Mouse (Mus musculus) lung, embryonic 14.5 days (tissue): ENCODE measurements around the gene Tgfbrap1. TPM values are rescaled to one million over a fixed set of nuclear protein-coding genes. Genes with fewer than 3 reads are reported as not detected.

Source experiments
- ATAC-seq: fragments of 200-750 bp; cut with Nextera tagmentation; 2 replicates; pipeline ENCODE4 v1.8.0; 2017; ENCODE audit warnings: mild to moderate bottlenecking, moderate TSS enrichment, moderate library complexity; ENCODE audit not compliant: insufficient read depth
- DNase-seq: peaks from one replicate; pipeline ENCODE4 v3.0.0-alpha.2; 2015
- H3K27ac ChIP-seq: fragments of 300-500 bp; sonication (generic); 2 replicates; pipeline ENCODE4 v1.5.1; 2014; ENCODE audit warnings: low read depth, mild to moderate bottlenecking, moderate library complexity
- H3K27me3 ChIP-seq: fragments of 300-500 bp; sonication (generic); 2 replicates; pipeline ENCODE4 v1.6.1; 2014; ENCODE audit warnings: low read length, control low read depth; ENCODE audit not compliant: insufficient read depth
- H3K36me3 ChIP-seq: fragments of 300-500 bp; sonication (generic); 2 replicates; pipeline ENCODE4 v1.6.1; 2014; ENCODE audit warnings: control low read depth; ENCODE audit not compliant: insufficient read depth
- H3K4me1 ChIP-seq: fragments of 300-500 bp; sonication (generic); 2 replicates; pipeline ENCODE4 v1.6.1; 2014; ENCODE audit warnings: antibody characterized with exemption, control low read depth; ENCODE audit not compliant: insufficient read depth
- H3K4me2 ChIP-seq: fragments of 300-500 bp; sonication (generic); 2 replicates; pipeline ENCODE4 v1.6.1; 2014; ENCODE audit warnings: mild to moderate bottlenecking
- H3K4me3 ChIP-seq: fragments of 300-500 bp; sonication (generic); 2 replicates; pipeline ENCODE4 v1.5.1; 2014; ENCODE audit warnings: low read depth, low read length
- H3K9ac ChIP-seq: fragments of 300-500 bp; sonication (generic); 2 replicates; pipeline ENCODE4 v1.6.1; 2014
- H3K9me3 ChIP-seq: fragments of 300-500 bp; sonication (generic); 2 replicates; pipeline ENCODE4 v1.6.1; 2016; ENCODE audit warnings: low read depth, low read length, control low read depth
- CTCF ChIP-seq: IDR thresholded peaks from 2 replicates; pipeline ENCODE4 v1.5.1; 2016; ENCODE audit warnings: antibody characterized with exemption, low read depth
- WGBS: fragments of 180-500 bp; shearing (Covaris S2); extraction: QIAGEN DNeasy Blood & Tissue Kit; methylation state at CpG from one replicate; pipeline ENCODE4 v1.1.7; 2014; 5-methylcytosine and 5-hydroxymethylcytosine counted together
- polyA plus RNA-seq: library from polyadenylated mRNA; unstranded; fragments of >200 nt; fragmentation: Nextera tagmentation; extraction: Ambion mirVana; gene quantifications from 2 replicates; pipeline ENCODE4 v1.2.1, GENCODE M21; 2014

The Tgfbrap1 gene
- polyA plus RNA-seq, 1 experiment from 2014 or later, result 13.2 TPM

DNA sequence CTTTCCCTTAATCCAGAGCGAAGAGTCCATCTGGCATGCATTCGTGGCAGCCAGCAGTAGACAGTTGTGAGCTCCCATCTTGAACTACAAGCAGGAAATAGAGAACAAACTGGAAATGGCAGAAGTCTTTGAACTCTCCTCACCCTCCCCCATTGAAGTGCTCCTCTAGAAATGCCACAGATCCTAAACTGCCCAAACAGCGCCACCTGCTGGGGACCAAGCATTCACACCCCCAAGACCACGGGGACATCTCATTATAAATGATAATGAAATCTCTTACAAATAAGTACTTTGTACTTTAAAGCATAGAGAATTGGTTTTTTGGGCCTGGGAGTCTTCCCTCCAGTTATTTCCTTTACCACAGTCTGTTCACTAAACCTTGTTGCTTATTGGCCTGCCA, 12.1 kb upstream of the Tgfbrap1 start:
- H3K27ac ChIP-seq, result no peak overlapping the region
- H3K9ac ChIP-seq, result no peak overlapping the region
- no peaks in the 10 kb centered on the region for H3K27me3 ChIP-seq
- peaks cover 60% of the 10 kb centered on the region for H3K36me3 ChIP-seq
- 51% methylated on average over 4 of the region's 4 CpGs for WGBS
- H3K4me3 ChIP-seq, result no peak overlapping the region
- H3K4me1 ChIP-seq, result no peaks in the 10 kb centered on the region
- ATAC-seq, result no peak
- TF ChIP-seq CTCF, result peak; percentile 74
- DNase-seq, result peak; percentile 69
- H3K9me3 ChIP-seq, result no peaks in the 10 kb centered on the region
- no peak overlapping the region for H3K4me2 ChIP-seq

DNA sequence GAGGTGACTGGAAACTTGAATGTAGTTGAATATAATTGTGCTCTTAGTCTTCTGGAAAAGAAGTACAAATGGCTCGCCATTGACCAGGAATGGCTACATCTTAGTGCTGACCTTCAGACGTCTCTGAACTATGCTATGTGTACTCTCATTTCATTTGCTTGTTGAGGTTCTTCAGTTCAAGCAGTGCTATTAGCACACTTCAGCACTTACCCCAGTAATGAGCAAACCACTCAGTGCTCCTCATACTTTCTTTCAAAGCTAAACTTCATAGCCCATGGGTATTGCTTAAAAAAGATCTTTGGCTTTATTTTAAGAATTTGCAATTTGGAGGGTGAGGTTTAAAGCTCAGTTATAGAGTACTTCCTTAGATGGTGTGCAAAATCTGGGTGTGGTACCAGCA, 10.3 kb upstream of the Tgfbrap1 start:
- Histone ChIP-seq H3K27me3 (no peaks in the 10 kb centered on the region), H3K4me1 (no peaks in the 10 kb centered on the region), H3K36me3 (peaks cover 49% of the 10 kb centered on the region), H3K27ac (no peak overlapping the region), H3K9me3 (no peaks in the 10 kb centered on the region; the same call in 1 of the 2 replicates), H3K4me2 (no peak overlapping the region), H3K9ac (no peak overlapping the region), H3K4me3 (no peak overlapping the region)
- 69% methylated on average over 2 of the region's 2 CpGs for WGBS
- ATAC-seq (no peak), DNase-seq (no peak)
- no peak for TF ChIP-seq CTCF

DNA sequence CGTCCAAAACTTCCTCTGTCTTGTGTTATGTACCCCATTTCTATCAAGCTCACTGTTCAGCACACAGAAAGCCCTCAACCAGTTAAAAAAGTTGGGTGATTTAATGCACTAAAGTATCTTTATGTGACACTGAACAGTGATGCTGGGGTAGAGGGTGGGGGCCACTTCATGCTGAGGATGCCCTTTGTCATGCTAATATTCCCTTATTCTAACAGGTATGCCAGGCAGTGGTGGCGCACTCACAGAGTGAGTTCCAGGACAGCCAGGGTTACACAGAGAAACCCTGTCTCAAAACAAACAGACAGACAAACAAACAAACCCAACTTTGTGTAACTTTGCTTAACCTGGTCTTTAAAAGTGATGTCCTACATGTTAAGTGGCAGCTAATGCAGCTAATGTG, 4.2 kb downstream of the Tgfbrap1 start:
- Histone ChIP-seq H3K27ac (no peak overlapping the region), H3K9me3 (no peaks in the 10 kb centered on the region), H3K4me1 (no peaks in the 10 kb centered on the region), H3K36me3 (no peaks in the 10 kb centered on the region), H3K4me3 (no peak overlapping the region), H3K9ac (no peak overlapping the region), H3K4me2 (no peak overlapping the region), H3K27me3 (no peaks in the 10 kb centered on the region)
- WGBS, result 88% methylated on average over 2 of the region's 2 CpGs
- DNase-seq (no peak), ATAC-seq (no peak)
- TF ChIP-seq CTCF, result no peak

DNA sequence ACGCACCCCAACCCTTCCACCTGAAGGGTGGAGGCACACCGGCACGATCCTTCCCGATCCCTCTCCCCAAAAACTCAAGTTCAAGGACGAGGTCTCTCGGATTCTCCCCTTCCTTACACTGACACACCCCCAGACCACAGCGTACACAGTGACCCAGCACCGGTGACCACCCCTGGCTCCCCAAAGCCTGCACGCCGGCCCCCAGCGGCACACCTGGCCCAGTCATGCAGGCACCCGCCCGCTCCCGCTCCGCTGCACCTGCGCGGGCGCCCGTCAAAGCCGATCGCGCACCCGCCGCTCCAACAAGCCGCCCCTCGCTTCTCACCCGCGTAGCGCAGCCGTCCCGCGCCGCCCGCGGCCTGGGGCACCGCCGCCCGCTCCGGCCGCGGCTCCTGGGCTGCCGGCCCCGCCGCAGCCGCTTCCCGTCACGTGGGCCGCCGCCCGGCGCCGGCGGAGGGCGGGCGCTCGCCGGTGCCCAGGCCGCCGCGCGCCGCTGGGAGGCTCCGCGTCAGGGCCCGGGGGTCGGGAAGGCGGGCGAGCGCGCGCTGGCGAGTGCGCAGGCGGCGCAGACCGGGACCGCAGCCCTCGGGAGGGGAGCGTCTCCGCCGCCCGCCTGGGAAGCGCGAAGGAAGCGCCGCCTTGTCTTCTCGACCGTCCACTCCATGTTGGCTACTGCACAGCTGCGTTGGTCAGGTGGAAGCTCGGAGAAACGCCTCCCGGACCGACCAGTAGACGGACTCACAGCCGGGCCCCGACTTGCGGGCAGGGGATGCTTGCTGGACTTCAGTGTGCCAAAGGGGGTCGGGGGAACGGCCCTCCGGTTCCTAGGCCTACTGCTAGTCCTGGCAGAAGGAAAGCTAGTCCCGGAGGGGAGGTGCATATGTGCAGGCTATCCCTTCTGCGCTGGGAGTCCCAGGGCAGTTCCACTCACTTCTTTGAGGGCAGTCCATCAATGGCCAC, 6.1 kb downstream of the Tgfbrap1 start:
- Histone ChIP-seq H3K4me3 (peak overlapping the region; percentile 67), H3K27ac (peak overlapping the region; percentile 62), H3K9me3 (no peaks in the 10 kb centered on the region), H3K4me1 (no peaks in the 10 kb centered on the region), H3K4me2 (peak overlapping the region; percentile 85), H3K36me3 (no peaks in the 10 kb centered on the region), H3K27me3 (no peaks in the 10 kb centered on the region), H3K9ac (peak overlapping the region; percentile 82)
- TF ChIP-seq CTCF, result no peak
- DNase-seq (peak; percentile 79), ATAC-seq (peak; percentile 88)
- WGBS, result under 1% methylated on average over 102 of the region's 102 CpGs

DNA sequence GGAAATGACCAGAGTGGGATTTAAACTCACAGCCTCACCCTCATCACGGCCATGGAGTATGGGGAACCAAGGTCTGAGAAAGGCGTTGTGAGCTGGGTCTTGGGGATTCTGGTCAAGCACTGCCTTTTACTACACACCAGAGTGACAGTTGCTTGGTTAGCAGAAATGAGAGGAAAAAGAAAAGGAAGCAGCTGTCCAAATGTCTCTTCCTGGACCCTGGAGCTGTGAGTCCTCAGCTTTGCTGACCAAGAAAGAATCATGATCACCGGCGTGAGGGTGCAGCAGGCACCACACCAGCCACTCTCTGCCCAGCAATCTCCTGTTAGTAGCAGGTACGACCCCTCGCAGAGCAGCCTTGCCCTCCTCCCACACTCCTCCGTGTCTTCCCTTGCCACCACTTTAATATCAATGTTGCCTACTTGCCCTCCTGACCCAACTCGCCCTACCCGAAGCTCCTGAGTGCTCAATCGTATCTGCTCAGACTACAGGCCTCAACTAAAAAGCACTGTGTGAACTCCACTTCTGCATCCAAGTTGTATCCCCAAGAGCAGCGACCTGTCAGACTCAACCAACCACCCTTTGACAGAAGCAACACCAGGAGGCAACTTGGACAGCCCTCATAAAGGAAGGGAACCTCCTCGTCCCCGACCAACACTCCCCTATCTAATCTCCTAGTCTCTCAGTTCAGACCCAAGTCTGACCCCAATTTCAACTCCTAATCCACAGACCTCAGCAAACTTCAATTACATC, 7.0 kb downstream of the Tgfbrap1 start:
- WGBS, result 43% methylated on average over 13 of the region's 13 CpGs
- no peak for TF ChIP-seq CTCF
- H3K9ac ChIP-seq, result peak overlapping the region; percentile 82
- H3K27me3 ChIP-seq, result no peaks in the 10 kb centered on the region
- peak overlapping the region; percentile 85 for H3K4me2 ChIP-seq
- H3K4me1 ChIP-seq, result no peaks in the 10 kb centered on the region
- no peaks in the 10 kb centered on the region for H3K36me3 ChIP-seq
- ATAC-seq (peak; percentile 10; the same call in 1 of the 2 replicates), DNase-seq (peak; percentile 7)
- H3K9me3 ChIP-seq, result no peaks in the 10 kb centered on the region
- H3K27ac ChIP-seq, result no peak overlapping the region; the same call in 1 of the 2 replicates
- H3K4me3 ChIP-seq, result peak overlapping the region; percentile 67

DNA sequence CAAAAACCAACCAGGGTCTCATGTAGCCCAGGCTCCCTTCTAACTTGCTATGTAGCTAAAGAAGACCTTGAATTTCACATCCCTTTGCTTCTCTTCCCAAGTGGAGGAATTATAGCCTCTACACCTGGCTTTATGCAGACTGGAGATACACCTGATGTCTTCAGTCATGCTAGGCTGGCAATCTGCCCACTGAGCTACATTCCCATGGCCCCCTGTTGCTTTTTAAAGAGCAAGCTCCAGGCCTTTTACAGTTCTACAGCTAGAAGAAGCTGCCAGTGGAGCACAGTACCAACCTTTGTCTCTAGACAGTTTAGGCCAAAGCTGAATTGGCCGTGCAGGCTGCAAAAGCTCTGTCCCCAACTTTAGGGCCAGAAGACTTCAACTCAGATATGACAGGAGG, 8.0 kb downstream of the Tgfbrap1 start:
- WGBS, result 84% methylated on average over 1 of the region's 1 CpGs
- TF ChIP-seq CTCF, result no peak
- no peak overlapping the region for H3K4me3 ChIP-seq
- H3K9me3 ChIP-seq, result no peaks in the 10 kb centered on the region
- no peaks in the 10 kb centered on the region for H3K36me3 ChIP-seq
- H3K4me2 ChIP-seq, result no peak overlapping the region
- H3K4me1 ChIP-seq, result no peaks in the 10 kb centered on the region
- no peak for DNase-seq
- H3K9ac ChIP-seq, result no peak overlapping the region
- no peaks in the 10 kb centered on the region for H3K27me3 ChIP-seq
- ATAC-seq, result no peak
- no peak overlapping the region for H3K27ac ChIP-seq

DNA sequence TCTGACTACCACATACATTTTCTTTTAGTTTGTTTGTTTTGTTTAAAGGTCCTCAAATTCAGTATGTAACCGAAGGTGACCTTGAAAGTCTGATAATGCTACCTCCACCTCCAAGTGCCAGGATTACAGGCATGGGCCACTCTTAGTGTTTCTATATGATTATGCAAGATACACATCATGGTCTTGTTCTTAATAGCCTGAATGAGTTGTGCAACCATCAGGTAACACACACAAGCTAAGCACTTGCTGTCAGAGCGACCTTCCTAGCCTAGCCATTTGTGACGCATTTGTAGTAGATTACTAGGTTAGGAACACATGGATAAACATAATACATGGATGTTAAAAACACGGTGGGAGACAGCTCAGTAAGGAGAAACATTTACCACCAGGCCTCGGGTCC, 15.5 kb downstream of the Tgfbrap1 start:
- H3K36me3 ChIP-seq, result no peaks in the 10 kb centered on the region
- no peaks in the 10 kb centered on the region for H3K9me3 ChIP-seq
- H3K4me2 ChIP-seq, result no peak overlapping the region
- H3K27me3 ChIP-seq, result no peaks in the 10 kb centered on the region
- DNase-seq (no peak), ATAC-seq (no peak)
- H3K4me1 ChIP-seq, result no peaks in the 10 kb centered on the region
- no peak for TF ChIP-seq CTCF
- WGBS, result 78% methylated on average over 5 of the region's 5 CpGs
- no peak overlapping the region for H3K9ac ChIP-seq
- H3K27ac ChIP-seq, result no peak overlapping the region
- no peak overlapping the region for H3K4me3 ChIP-seq
